Mouse (Mus musculus) ES-Bruce4 (cell line): ENCODE data around the gene Xcl1. TPM values are rescaled to one million over a fixed set of nuclear protein-coding genes. Genes with fewer than 3 reads are reported as not detected.

Experiments
- H3K27ac ChIP-seq: 2 replicates; pipeline ENCODE4 v1.5.1; 2012; ENCODE audit warnings: low read length, inconsistent platforms; ENCODE audit not compliant: insufficient read depth
- H3K27me3 ChIP-seq: 2 replicates; pipeline ENCODE4 v1.6.1; 2012; ENCODE audit warnings: mild to moderate bottlenecking, low read length, inconsistent platforms; ENCODE audit not compliant: control insufficient read depth, poor library complexity, insufficient read depth, severe bottlenecking
- H3K36me3 ChIP-seq: 2 replicates; pipeline ENCODE4 v1.6.1; 2012; ENCODE audit warnings: inconsistent platforms, mild to moderate bottlenecking, low read length, moderate library complexity; ENCODE audit not compliant: control insufficient read depth, poor library complexity, insufficient read depth, severe bottlenecking
- H3K4me1 ChIP-seq: one replicate; pipeline ENCODE4 v1.8.1; 2011; ENCODE audit warnings: low read length; ENCODE audit not compliant: control insufficient read depth, insufficient read depth
- H3K4me3 ChIP-seq: 2 replicates; pipeline ENCODE4 v1.5.1; 2011; ENCODE audit warnings: low read depth, mild to moderate bottlenecking, low read length
- H3K9ac ChIP-seq: 2 replicates; pipeline ENCODE4 v1.6.1; 2012; ENCODE audit warnings: low read depth, mild to moderate bottlenecking, inconsistent platforms; ENCODE audit not compliant: poor library complexity, severe bottlenecking
- H3K9me3 ChIP-seq: replicated peaks from 2 replicates; pipeline ENCODE4 v1.6.1; 2012; ENCODE audit warnings: mild to moderate bottlenecking, low read length, inconsistent platforms; ENCODE audit not compliant: control insufficient read depth, poor library complexity, insufficient read depth, severe bottlenecking
- CTCF ChIP-seq: IDR thresholded peaks from one replicate; pipeline ENCODE4 v1.8.1; 2011; ENCODE audit warnings: low read depth, low read length
- EP300 ChIP-seq: IDR thresholded peaks from 2 replicates; pipeline ENCODE4 v1.6.1; 2011; ENCODE audit warnings: low read depth, low read length; ENCODE audit not compliant: insufficient read depth
- POLR2A ChIP-seq: IDR thresholded peaks from one replicate; pipeline ENCODE4 v1.8.1; 2011; ENCODE audit warnings: low read length; ENCODE audit not compliant: insufficient read depth
- polyA plus RNA-seq: library from polyadenylated mRNA; stranded (reverse); fragments of >200 nt; gene quantifications from 2 replicates; pipeline ENCODE4 v1.2.4, GENCODE M21; 2011; ENCODE audit warnings: low read depth; ENCODE audit not compliant: missing spikeins, insufficient read depth, insufficient read length

Gene Xcl1
- polyA plus RNA-seq, 1 experiment: not detected

- Histone ChIP-seq H3K36me3 (no peaks in the 10 kb centered on the region), H3K27ac (no peak overlapping the region)
- TF ChIP-seq CTCF (no peak), EP300 (no peak), POLR2A (no peak)
These were observed 22.6 kb upstream of the Xcl1 start for GRCm38 (mm10) chr1:164957974-164958373.

GRCm38 (mm10) chr1:164956725-164957399 is 21.5 kb upstream of the Xcl1 start:
- Histone ChIP-seq H3K9me3 (no peaks in the 10 kb centered on the region), H3K27me3 (no peaks in the 10 kb centered on the region), H3K4me1 (no peaks in the 10 kb centered on the region), H3K27ac (no peak overlapping the region), H3K9ac (no peak overlapping the region), H3K4me3 (no peak overlapping the region), H3K36me3 (no peaks in the 10 kb centered on the region)
- TF ChIP-seq CTCF (no peak), EP300 (no peak), POLR2A (no peak)

More at GRCm38 (mm10) chr1:164957974-164958373, 22.6 kb upstream of the Xcl1 start:
- no peak overlapping the region for H3K9ac ChIP-seq
- H3K27me3 ChIP-seq: no peaks in the 10 kb centered on the region
- H3K9me3 ChIP-seq: no peaks in the 10 kb centered on the region
- no peak overlapping the region for H3K4me3 ChIP-seq
- no peaks in the 10 kb centered on the region for H3K4me1 ChIP-seq

- no peaks in the 10 kb centered on the region for H3K36me3 ChIP-seq
- no peak overlapping the region for H3K4me3 ChIP-seq
- no peaks in the 10 kb centered on the region for H3K27me3 ChIP-seq
- no peaks in the 10 kb centered on the region for H3K4me1 ChIP-seq
- H3K9ac ChIP-seq: no peak overlapping the region
- no peak overlapping the region for H3K27ac ChIP-seq
- TF ChIP-seq CTCF (no peak), EP300 (no peak), POLR2A (no peak)
- H3K9me3 ChIP-seq: no peaks in the 10 kb centered on the region
These were observed 20.3 kb upstream of the Xcl1 start for GRCm38 (mm10) chr1:164955452-164956196.

- Histone ChIP-seq H3K27ac (no peak overlapping the region), H3K4me3 (no peak overlapping the region), H3K27me3 (no peaks in the 10 kb centered on the region), H3K36me3 (no peaks in the 10 kb centered on the region), H3K9ac (no peak overlapping the region), H3K9me3 (no peaks in the 10 kb centered on the region), H3K4me1 (no peaks in the 10 kb centered on the region)
- TF ChIP-seq CTCF (no peak), POLR2A (no peak), EP300 (no peak)
These were observed 18.2 kb upstream of the Xcl1 start for GRCm38 (mm10) chr1:164953574-164953973.

DNA sequence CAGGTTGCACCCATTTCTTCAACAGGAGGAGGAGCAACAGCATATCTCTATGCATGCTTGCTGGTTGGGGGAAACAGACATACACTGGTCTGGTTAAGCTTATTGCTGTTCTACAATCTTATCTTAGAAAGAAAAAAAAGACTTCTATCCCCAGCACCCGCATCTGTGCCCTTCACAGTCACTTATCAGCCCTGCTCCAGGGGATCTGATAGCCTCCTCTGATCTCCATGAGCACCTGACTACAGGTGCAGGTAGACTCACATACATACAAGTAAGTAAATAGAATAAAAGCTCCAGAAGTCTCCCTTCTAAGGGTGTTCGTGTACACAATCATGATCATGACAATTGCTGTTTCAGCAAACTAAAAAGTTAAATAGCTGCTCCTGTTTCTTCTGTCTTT is 733 bp upstream of the Xcl1 start:
- Histone ChIP-seq H3K36me3 (no peaks in the 10 kb centered on the region), H3K4me3 (no peak overlapping the region), H3K4me1 (no peaks in the 10 kb centered on the region), H3K9me3 (no peaks in the 10 kb centered on the region), H3K9ac (no peak overlapping the region), H3K27me3 (no peaks in the 10 kb centered on the region; the same call in 1 of the 2 replicates), H3K27ac (no peak overlapping the region)
- TF ChIP-seq CTCF (no peak), EP300 (no peak), POLR2A (no peak)
